Mouse (Mus musculus): ENCODE data around the gene Nfkb1.

Nfkb1 gene

DNA sequence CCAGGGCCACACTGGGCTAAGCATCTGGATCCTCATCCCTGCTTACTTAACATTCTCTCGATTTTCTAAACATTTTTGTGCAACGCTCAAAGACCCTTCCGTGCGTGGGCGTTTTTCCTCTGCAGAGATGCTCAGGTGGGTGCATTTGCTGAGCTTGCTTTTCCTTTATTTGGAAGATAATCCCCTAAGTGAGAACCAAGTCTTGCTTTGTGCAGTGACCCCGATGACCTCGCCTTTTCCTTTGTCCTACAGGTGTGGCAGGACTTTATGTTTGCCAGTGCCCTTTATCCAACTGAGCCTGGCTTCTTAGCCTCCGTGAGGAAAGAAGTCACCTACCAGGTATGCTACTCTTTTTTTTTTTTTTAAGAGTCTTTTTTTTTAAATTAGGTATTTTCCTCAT lies 144.0 kb downstream of the Nfkb1 start:
- H3K27me3 ChIP-seq (ENCODE audit: insufficient read depth, low read length): no peaks in the 10 kb centered on the region
- H3K4me1 ChIP-seq (replicated peaks; ENCODE audit: low read depth, low read length): peaks cover 74% of the 10 kb centered on the region
- peaks cover 17% of the 10 kb centered on the region for H3K9me3 ChIP-seq (ENCODE audit: low read length)
- H3K4me3 ChIP-seq (replicated peaks; ENCODE audit: low read length): peak overlapping the region; percentile 67
- TF ChIP-seq CTCF (conservative IDR thresholded peaks at IDR 0.05; ENCODE audit: low read length): no peak
- no peak for TF ChIP-seq POU5F1 (IDR thresholded peaks at IDR 0.05; ENCODE audit: borderline replicate concordance, low read length)
- peak; percentile 76; the same call in 1 of the 2 replicates for TF ChIP-seq NANOG (IDR thresholded peaks at IDR 0.05; ENCODE audit: borderline replicate concordance, low read length)
- H3K36me3 ChIP-seq (ENCODE audit: insufficient read depth, low read length): peaks cover 61% of the 10 kb centered on the region

DNA sequence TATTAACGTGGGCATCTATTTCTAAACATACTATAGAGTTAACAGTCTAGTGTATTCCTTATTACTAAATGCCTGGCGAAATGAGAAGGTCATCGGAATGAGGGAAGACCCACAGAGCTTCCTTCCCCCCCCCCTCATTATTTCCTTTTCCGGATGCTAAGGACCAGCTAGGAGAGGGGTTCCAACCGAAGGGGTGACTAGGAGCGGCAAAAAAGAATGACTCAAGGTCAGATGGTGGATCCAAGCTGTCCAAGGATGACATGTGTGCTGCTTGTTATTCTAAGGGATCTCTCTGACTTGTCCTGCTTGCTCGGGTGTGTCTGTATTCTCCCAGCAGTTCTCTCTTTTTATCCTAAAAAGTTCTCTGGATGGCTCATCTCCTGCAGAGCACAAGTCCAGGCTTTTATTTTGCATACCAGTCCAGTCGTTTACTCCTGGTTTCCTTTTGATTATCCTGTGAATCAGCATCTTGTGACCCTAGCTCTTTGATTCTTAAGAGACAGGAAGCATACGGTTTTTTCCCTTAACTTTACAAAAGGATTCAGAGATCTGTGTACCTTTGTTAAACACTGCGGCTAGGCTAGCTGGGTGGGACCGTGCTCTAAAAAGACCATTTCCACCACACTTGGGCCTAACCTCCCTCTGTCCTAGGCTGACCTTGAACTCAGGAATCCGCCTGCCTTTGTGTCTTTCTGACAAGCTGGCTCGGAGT lies 145.0 kb downstream of the Nfkb1 start:
- H3K36me3 ChIP-seq (ENCODE audit: insufficient read depth, low read length): peaks cover 52% of the 10 kb centered on the region
- TF ChIP-seq NANOG (IDR thresholded peaks at IDR 0.05; ENCODE audit: borderline replicate concordance, low read length) (peak; percentile 97), POU5F1 (IDR thresholded peaks at IDR 0.05; ENCODE audit: borderline replicate concordance, low read length) (peak; percentile 47; the same call in 1 of the 2 replicates), CTCF (conservative IDR thresholded peaks at IDR 0.05; ENCODE audit: low read length) (no peak)
- peak overlapping the region; percentile 67; the same call in 1 of the 2 replicates for H3K4me3 ChIP-seq (replicated peaks; ENCODE audit: low read length)
- peaks cover 76% of the 10 kb centered on the region for H3K4me1 ChIP-seq (replicated peaks; ENCODE audit: low read depth, low read length)
- H3K9me3 ChIP-seq (ENCODE audit: low read length): peaks cover 8% of the 10 kb centered on the region
- H3K27me3 ChIP-seq (ENCODE audit: insufficient read depth, low read length): no peaks in the 10 kb centered on the region
